Comparison of ENCODE assay signal across 8 mouse cellular contexts in the genomic region with DNA sequence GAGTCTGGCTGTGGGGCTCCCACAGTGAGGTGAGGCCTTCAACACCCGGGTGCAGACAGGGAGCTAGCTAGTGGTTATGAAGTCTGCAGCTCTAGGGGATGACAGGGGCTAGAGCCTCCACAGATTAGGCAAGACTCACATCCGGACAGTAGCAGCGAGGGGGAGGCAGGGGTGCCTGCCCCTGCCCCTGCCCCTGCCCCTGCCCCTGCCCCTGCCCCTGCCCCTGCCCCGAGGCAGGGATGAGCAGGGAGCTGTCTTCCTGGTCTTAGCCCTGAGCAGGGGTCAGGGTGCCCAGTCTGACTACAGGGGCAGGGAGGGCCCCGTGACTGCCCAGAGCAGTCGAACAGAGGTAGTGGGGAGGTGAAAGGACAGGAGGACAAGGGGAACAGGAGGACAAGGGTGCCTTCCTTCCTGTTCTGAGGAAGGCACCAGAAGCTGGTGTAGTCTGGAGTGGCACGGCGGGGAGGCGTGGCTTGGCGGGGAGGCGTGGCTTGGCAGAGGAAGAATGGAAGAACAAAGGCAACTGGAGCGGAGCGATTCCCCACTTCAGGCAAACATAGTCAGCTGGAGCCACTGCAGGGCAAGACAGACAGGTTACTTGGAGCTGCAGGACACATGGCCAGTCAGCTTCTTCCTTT. TPM values are rescaled to one million over a fixed set of nuclear protein-coding genes. Genes with fewer than 3 reads are reported as not detected.
A peak's percentile ranks its signal among the peaks of the same experiment; 100 is the strongest.
DNase-seq lines count a peak whose midpoint lies in the region; ATAC-seq and TF ChIP-seq lines count a peak whose summit lies in the region.

No protein-coding gene starts in this region.

- H3K36me3 ChIP-seq in forebrain, embryonic 11.5 days (ENCODE audit: control insufficient read depth, insufficient read depth, low read length): no peaks in the 10 kb centered on the region
- no peaks in the 10 kb centered on the region for H3K36me3 ChIP-seq in hindbrain, embryonic 12.5 days
- peaks cover 16% of the 10 kb centered on the region; the same call in 1 of the 2 replicates for H3K36me3 ChIP-seq in lung, postnatal 0 days (ENCODE audit: insufficient read depth, low read length)

- no peak overlapping the region for H3K4me3 ChIP-seq in forebrain, embryonic 11.5 days (ENCODE audit: low read depth, low read length)
- H3K4me3 ChIP-seq in hindbrain, embryonic 12.5 days: peak overlapping the region; percentile 12; the same call in 1 of the 2 replicates
- H3K4me3 ChIP-seq in lung, postnatal 0 days (ENCODE audit: low read depth, low read length): no peak overlapping the region

- peak; percentile 68 for DNase-seq in 3T3-L1 (ENCODE audit: low read depth, low spot score)
- peak; percentile 74 to 90 for DNase-seq in adrenal gland, adult (ENCODE audit: inconsistent age in 2 of 2, low spot score in 1 of 2)
- peak; percentile 90 for DNase-seq in forebrain, embryonic 11.5 days (ENCODE audit: low spot score)
- DNase-seq in layer of hippocampus, adult 9-11 months: peak; percentile 71
- DNase-seq in lung, postnatal 0 days (ENCODE audit: low spot score): peak; percentile 79
- peak; percentile 66 for DNase-seq in ovary, adult 18-20 months (ENCODE audit: low spot score)
- DNase-seq in thymus, postnatal 10 days (ENCODE audit: low spot score in 2 of 2): peak; percentile 77 to 84

- no peaks in the 10 kb centered on the region for H3K27me3 ChIP-seq in forebrain, embryonic 11.5 days (ENCODE audit: control insufficient read depth, insufficient read depth, low read length)
- no peaks in the 10 kb centered on the region for H3K27me3 ChIP-seq in hindbrain, embryonic 12.5 days
- no peaks in the 10 kb centered on the region for H3K27me3 ChIP-seq in lung, postnatal 0 days (replicated peaks; ENCODE audit: insufficient read depth, low read length)

- H3K4me1 ChIP-seq in forebrain, embryonic 11.5 days (replicated peaks; ENCODE audit: control insufficient read depth, insufficient read depth, low read length): peaks cover 11% of the 10 kb centered on the region
- peaks cover 10% of the 10 kb centered on the region for H3K4me1 ChIP-seq in hindbrain, embryonic 12.5 days
- H3K4me1 ChIP-seq in lung, postnatal 0 days (ENCODE audit: insufficient read depth, low read depth, low read length): no peaks in the 10 kb centered on the region; the same call in 1 of the 2 replicates

- TF ChIP-seq EP300 in lung, postnatal 0 days (IDR thresholded peaks at IDR 0.05): no peak

- no peak for TF ChIP-seq CTCF in lung, postnatal 0 days (IDR thresholded peaks at IDR 0.05)

- H3K9ac ChIP-seq in forebrain, embryonic 11.5 days (ENCODE audit: low read length): peak overlapping the region; percentile 53
- peak overlapping the region; percentile 53 for H3K9ac ChIP-seq in hindbrain, embryonic 12.5 days
- H3K9ac ChIP-seq in lung, postnatal 0 days (replicated peaks; ENCODE audit: low read depth): no peak overlapping the region

- H3K27ac ChIP-seq in forebrain, embryonic 11.5 days (ENCODE audit: low read depth, low read length): no peak overlapping the region
- H3K27ac ChIP-seq in hindbrain, embryonic 12.5 days: peak overlapping the region; percentile 25; the same call in 1 of the 2 replicates
- H3K27ac ChIP-seq in lung, postnatal 0 days (ENCODE audit: low read length): no peak overlapping the region

- peak; percentile 75 for ATAC-seq in forebrain, embryonic 11.5 days (replicated peaks; ENCODE audit: low FRiP score)
- peak; percentile 86 for ATAC-seq in hindbrain, embryonic 12.5 days (ENCODE audit: low FRiP score)
- ATAC-seq in lung, postnatal 0 days: peak; percentile 78

- 9% methylated on average over 13 of the region's 13 CpGs for WGBS in forebrain, embryonic 11.5 days
- WGBS in hindbrain, embryonic 12.5 days: 12% methylated on average over 10 of the region's 13 CpGs
- 2% methylated on average over 11 of the region's 13 CpGs for WGBS in lung, postnatal 0 days

- peak overlapping the region; percentile 31 for H3K4me2 ChIP-seq in forebrain, embryonic 11.5 days (ENCODE audit: low read depth, low read length, severe bottlenecking)
- peak overlapping the region; percentile 40 for H3K4me2 ChIP-seq in hindbrain, embryonic 12.5 days (replicated peaks)
- H3K4me2 ChIP-seq in lung, postnatal 0 days (replicated peaks; ENCODE audit: low read depth, low read length): peak overlapping the region; percentile 19; the same call in 1 of the 2 replicates

- no peaks in the 10 kb centered on the region for H3K9me3 ChIP-seq in forebrain, embryonic 11.5 days (ENCODE audit: control insufficient read depth, low read length)
- H3K9me3 ChIP-seq in hindbrain, embryonic 12.5 days (replicated peaks): no peaks in the 10 kb centered on the region
- no peaks in the 10 kb centered on the region for H3K9me3 ChIP-seq in lung, postnatal 0 days (ENCODE audit: low read length)

RNA-seq across cellular contexts. Expression of a gene that starts 3.0 kb away (rescaled TPM):
- polyA plus RNA-seq in forebrain, embryonic 11.5 days (2014; fragmentation: Nextera tagmentation; extraction: Ambion mirVana): not detected in 2 replicates
- polyA plus RNA-seq in hindbrain, embryonic 12.5 days (2016; fragmentation: Nextera tagmentation; extraction: Ambion mirVana): not detected in 2 replicates
- not detected in 2 replicates for polyA plus RNA-seq in lung, postnatal 0 days (2015; fragmentation: Nextera tagmentation; extraction: Ambion mirVana)

RNA-seq across cellular contexts. Expression of a gene that starts 24.9 kb away (rescaled TPM):
- polyA plus RNA-seq in forebrain, embryonic 11.5 days (2014; fragmentation: Nextera tagmentation; extraction: Ambion mirVana): 108 and 118 TPM in 2 replicates
- polyA plus RNA-seq in hindbrain, embryonic 12.5 days (2016; fragmentation: Nextera tagmentation; extraction: Ambion mirVana): 47.4 and 49.2 TPM in 2 replicates
- polyA plus RNA-seq in lung, postnatal 0 days (2015; fragmentation: Nextera tagmentation; extraction: Ambion mirVana): 16.6 and 20.7 TPM in 2 replicates

RNA-seq across cellular contexts. Expression of a gene that starts 26.8 kb away (rescaled TPM):
- polyA plus RNA-seq in forebrain, embryonic 11.5 days (2014; fragmentation: Nextera tagmentation; extraction: Ambion mirVana): 3.9 and 5.3 TPM in 2 replicates
- polyA plus RNA-seq in hindbrain, embryonic 12.5 days (2016; fragmentation: Nextera tagmentation; extraction: Ambion mirVana): 5.5 and 7.7 TPM in 2 replicates
- polyA plus RNA-seq in lung, postnatal 0 days (2015; fragmentation: Nextera tagmentation; extraction: Ambion mirVana): 11.9 and 14.3 TPM in 2 replicates

RNA-seq across cellular contexts. Expression of a gene that starts 57.4 kb away (rescaled TPM):
- polyA plus RNA-seq in forebrain, embryonic 11.5 days (2014; fragmentation: Nextera tagmentation; extraction: Ambion mirVana): 29.1 and 35.8 TPM in 2 replicates
- 31.7 and 32.8 TPM in 2 replicates for polyA plus RNA-seq in hindbrain, embryonic 12.5 days (2016; fragmentation: Nextera tagmentation; extraction: Ambion mirVana)
- 16.3 and 18.7 TPM in 2 replicates for polyA plus RNA-seq in lung, postnatal 0 days (2015; fragmentation: Nextera tagmentation; extraction: Ambion mirVana)
